Mouse (Mus musculus): Measurements from ENCODE around the gene Kif5a. TPM values are rescaled to one million over a fixed set of nuclear protein-coding genes. Genes with fewer than 3 reads are reported as not detected.
"Not testable (repeated sequence)": the region's sequence is repeated elsewhere in the genome, so short reads cannot be mapped to it uniquely, and the experiment has no call there.

The Kif5a gene
- polyA plus RNA-seq (2016; fragmentation: Nextera tagmentation; extraction: Ambion mirVana): 24.4 and 39.4 TPM in 2 replicates

DNA sequence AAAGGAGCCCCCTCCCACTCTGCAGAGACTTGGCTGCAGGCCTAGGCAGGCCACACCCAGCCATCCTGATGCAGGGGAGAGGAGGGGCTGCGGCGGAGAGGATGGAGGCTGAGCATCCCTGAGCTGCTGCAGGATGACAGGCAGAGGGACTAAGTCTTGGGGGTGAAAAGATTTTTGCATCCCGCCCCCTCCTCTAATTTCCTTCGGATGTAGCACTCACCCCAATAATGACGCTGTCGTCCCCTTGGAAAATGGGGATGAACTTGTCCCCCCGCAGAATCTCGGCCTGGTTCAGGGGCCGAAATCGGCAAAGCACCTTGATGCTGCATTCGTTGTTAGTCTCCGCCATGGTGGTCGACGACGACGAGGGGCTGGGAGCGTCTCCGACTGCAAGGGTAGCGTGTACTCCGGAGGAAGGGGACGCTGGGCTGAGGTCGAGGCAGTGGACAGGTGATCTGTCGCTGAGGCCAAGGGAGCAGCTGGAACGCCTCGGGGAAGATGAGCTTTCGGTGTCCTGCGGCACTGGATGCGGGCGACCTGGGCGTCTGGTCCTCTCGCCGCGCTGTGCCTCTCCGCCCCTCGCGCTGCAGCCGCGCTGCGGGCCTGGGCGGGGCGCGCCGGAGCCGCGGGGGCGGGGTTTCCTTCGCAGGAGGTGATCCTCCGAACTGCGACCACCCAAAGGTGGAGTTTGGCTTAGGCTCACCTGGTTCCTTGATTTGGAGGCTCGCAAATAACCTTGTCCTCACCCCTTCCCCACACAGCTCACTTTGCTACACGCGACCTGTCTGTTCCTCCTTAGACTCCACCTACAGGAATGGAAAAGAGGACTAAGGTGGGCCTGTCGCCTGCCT is at the start of gene Kif5a:
TSS of gene Kif5a (minus strand) at position 801 of the 851 bp plus-strand sequence.
- Histone ChIP-seq H3K36me3 (no peaks in the 10 kb centered on the region), H3K4me3 (peak within 1 kb of the TSS; percentile 63), H3K27ac (peak within 1 kb of the TSS; percentile 85), H3K4me1 (replicated peaks) (peaks cover 68% of the 10 kb centered on the region), H3K9me3 (no peaks in the 10 kb centered on the region), H3K27me3 (ENCODE audit: insufficient read depth, poor library complexity, severe bottlenecking) (peaks cover 42% of the 10 kb centered on the region)
- under 1% methylated on average over 53 of the region's 53 CpGs for WGBS
- peak; percentile 62 for DNase-seq (ENCODE audit: low spot score)

GRCm38 (mm10) chr10:127312858-127313257 is 49.7 kb upstream of the Kif5a start:
- no peaks in the 10 kb centered on the region for H3K27me3 ChIP-seq (ENCODE audit: insufficient read depth, poor library complexity, severe bottlenecking)
- H3K4me1 ChIP-seq (replicated peaks): peaks cover 13% of the 10 kb centered on the region
- H3K9me3 ChIP-seq: no peaks in the 10 kb centered on the region
- 77% methylated on average over 4 of the region's 4 CpGs for WGBS
- no peak for DNase-seq (ENCODE audit: low spot score)
- H3K27ac ChIP-seq: no peak overlapping the region
- peaks cover 23% of the 10 kb centered on the region for H3K36me3 ChIP-seq
- H3K4me3 ChIP-seq: 0 out of 2 replicates have a peak overlapping the region, but pooled peaks have one; percentile 88

DNA sequence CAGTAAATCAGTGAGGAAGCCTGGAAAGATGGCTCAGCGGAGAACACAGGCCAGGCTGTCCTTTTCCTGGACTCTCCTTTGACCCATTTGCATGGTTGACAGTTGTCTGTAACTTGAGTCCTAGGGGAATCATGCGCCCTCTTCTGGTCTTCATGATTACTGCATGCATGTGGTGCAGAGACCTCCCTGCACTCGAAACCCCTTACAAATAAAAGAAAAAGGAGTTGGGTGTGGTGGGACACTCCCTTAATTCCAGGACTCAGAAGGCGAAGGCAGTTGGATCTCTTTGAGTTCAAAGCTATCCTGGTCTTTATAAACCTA is 49.2 kb upstream of the Kif5a start:
- Histone ChIP-seq H3K36me3 (peaks cover 28% of the 10 kb centered on the region), H3K27ac (peak overlapping the region; percentile 95), H3K4me1 (replicated peaks) (peaks cover 13% of the 10 kb centered on the region), H3K4me3 (peak overlapping the region; percentile 88), H3K9me3 (no peaks in the 10 kb centered on the region), H3K27me3 (ENCODE audit: insufficient read depth, poor library complexity, severe bottlenecking) (no peaks in the 10 kb centered on the region)
- DNase-seq (ENCODE audit: low spot score): peak; percentile 89
- 3% methylated on average over 4 of the region's 4 CpGs for WGBS

GRCm38 (mm10) chr10:127311476-127312355 is 48.6 kb upstream of the Kif5a start, which contains the start of gene Mars:
TSS of gene Mars (minus strand) at chr10:127311786.
- WGBS: under 1% methylated on average over 65 of the region's 65 CpGs

DNA sequence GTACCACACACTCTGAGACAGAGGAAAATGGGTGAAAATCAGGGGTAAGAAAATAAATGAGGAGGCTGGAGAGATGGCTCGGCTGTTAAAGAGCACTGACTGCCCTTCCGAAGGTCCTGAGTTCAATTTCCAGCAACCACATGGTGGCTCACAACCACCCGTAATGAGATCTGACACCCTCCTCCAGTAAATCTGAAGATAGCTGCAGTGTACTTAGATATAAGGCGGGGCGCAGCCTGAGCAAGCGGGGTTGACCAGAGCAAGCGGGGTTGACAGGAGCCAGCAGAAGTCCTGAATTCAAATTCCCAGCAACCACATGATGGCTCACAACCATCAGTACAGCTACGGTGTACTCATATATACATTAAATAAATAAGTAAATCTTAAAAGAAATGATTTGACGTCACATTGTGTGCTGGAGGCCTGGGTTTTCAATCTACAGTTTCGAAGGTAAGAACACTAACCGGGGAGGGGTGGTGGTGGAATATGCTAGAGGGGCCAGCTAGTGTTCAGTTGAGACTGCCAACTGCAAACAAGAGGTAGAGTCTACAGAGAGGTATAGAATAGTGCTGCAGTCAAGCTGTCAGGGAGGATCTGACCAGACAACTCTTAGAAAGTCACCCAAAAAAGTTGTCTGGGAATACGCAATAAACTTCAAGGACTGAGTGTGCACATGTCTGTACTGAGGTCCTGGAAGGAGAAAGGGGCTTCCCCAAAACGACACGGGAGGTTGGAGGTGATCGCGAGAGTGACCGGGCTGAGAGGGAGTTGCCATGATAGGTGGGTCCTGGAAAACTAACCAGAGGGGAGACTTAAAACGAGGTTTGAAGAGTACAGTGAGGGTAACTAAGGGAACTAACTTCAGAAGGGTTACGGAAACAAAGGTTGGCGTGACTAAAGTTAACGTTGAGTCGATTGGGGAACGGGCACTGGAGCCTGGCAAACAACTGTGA is 47.7 kb upstream of the Kif5a start:
- Histone ChIP-seq H3K27me3 (ENCODE audit: insufficient read depth, poor library complexity, severe bottlenecking) (no peaks in the 10 kb centered on the region), H3K4me1 (replicated peaks) (peaks cover 13% of the 10 kb centered on the region), H3K27ac (peak overlapping the region; percentile 95), H3K9me3 (no peaks in the 10 kb centered on the region), H3K36me3 (peaks cover 43% of the 10 kb centered on the region), H3K4me3 (peak overlapping the region; percentile 88)
- no peak for DNase-seq (ENCODE audit: low spot score)
- WGBS: 38% methylated on average over 23 of the region's 23 CpGs

More at GRCm38 (mm10) chr10:127311476-127312355, 48.6 kb upstream of the Kif5a start, which contains the start of gene Mars:
- Histone ChIP-seq H3K4me3 (peak within 1 kb of the TSS; percentile 88), H3K36me3 (peaks cover 34% of the 10 kb centered on the region), H3K27me3 (ENCODE audit: insufficient read depth, poor library complexity, severe bottlenecking) (no peaks in the 10 kb centered on the region), H3K27ac (peak within 1 kb of the TSS; percentile 95), H3K9me3 (no peaks in the 10 kb centered on the region), H3K4me1 (replicated peaks) (peaks cover 13% of the 10 kb centered on the region)
- DNase-seq (ENCODE audit: low spot score): peak; percentile 94

DNA sequence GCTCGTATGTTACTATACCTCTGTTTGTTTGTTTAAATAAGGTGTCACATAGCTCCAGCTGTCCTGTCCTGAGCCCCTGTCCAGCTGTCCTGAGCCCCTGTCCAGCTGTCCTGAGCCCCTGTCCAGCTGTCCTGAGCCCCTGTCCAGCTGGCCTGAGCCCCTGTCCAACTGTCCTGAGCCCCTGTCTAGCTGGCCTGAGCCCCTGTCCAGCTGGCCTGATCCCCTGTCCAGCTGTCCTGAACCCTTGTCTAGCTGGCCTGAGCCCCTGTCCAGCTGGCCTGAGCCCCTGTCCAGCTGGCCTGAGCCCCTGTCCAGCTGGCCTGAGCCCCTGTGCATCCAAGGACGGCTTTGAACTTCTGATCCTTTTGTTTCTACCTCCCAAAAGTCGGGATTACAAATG is 46.0 kb upstream of the Kif5a start:
- H3K27me3 ChIP-seq (ENCODE audit: insufficient read depth, poor library complexity, severe bottlenecking); DNase-seq (ENCODE audit: low spot score); H3K9me3 ChIP-seq; H3K27ac ChIP-seq; H3K4me3 ChIP-seq: not testable (repeated sequence)
- peaks cover 59% of the 10 kb centered on the region for H3K36me3 ChIP-seq
- 92% methylated on average over 3 of the region's 3 CpGs for WGBS
- H3K4me1 ChIP-seq (replicated peaks): peaks cover 13% of the 10 kb centered on the region

- Histone ChIP-seq H3K9me3 (no peaks in the 10 kb centered on the region), H3K4me1 (replicated peaks) (no peaks in the 10 kb centered on the region), H3K4me3 (no peak overlapping the region), H3K27me3 (ENCODE audit: insufficient read depth, poor library complexity, severe bottlenecking) (no peaks in the 10 kb centered on the region), H3K36me3 (peaks cover 100% of the 10 kb centered on the region), H3K27ac (no peak overlapping the region)
- 94% methylated on average over 11 of the region's 11 CpGs for WGBS
- DNase-seq (ENCODE audit: low spot score): no peak
Measured at GRCm38 (mm10) chr10:127303136-127303535, 40.0 kb upstream of the Kif5a start.

DNA sequence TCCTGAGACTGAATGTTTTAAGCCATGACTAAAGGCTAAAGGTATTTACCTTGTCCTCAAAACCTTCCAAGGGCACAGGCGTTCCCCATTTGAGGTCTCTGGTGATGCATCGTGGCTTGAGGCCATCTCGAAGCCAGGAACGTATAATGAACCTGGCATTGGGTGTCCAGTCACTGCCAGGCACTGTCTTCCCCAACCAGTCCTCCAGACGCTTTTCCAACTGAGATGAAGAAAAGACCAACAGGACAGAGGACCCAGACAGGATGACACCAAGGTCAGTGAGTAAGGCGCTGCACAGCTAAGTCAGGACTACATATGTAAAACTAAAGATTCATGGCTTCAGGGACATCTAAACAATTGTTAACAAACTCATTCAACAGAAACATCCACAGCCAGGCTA is 37.2 kb upstream of the Kif5a start:
- Histone ChIP-seq H3K9me3 (no peaks in the 10 kb centered on the region), H3K36me3 (peaks cover 100% of the 10 kb centered on the region), H3K4me3 (no peak overlapping the region), H3K27ac (no peak overlapping the region), H3K4me1 (replicated peaks) (no peaks in the 10 kb centered on the region), H3K27me3 (ENCODE audit: insufficient read depth, poor library complexity, severe bottlenecking) (no peaks in the 10 kb centered on the region)
- 94% methylated on average over 6 of the region's 6 CpGs for WGBS
- no peak for DNase-seq (ENCODE audit: low spot score)

- Histone ChIP-seq H3K36me3 (peaks cover 98% of the 10 kb centered on the region), H3K4me3 (no peak overlapping the region), H3K27ac (no peak overlapping the region), H3K9me3 (no peaks in the 10 kb centered on the region), H3K27me3 (ENCODE audit: insufficient read depth, poor library complexity, severe bottlenecking) (no peaks in the 10 kb centered on the region), H3K4me1 (replicated peaks) (peaks cover 14% of the 10 kb centered on the region)
- 91% methylated on average over 16 of the region's 16 CpGs for WGBS
- DNase-seq (ENCODE audit: low spot score): no peak
Measured at GRCm38 (mm10) chr10:127297015-127297871, 34.1 kb upstream of the Kif5a start.

- Histone ChIP-seq H3K27ac (no peak overlapping the region), H3K9me3 (no peaks in the 10 kb centered on the region), H3K36me3 (peaks cover 91% of the 10 kb centered on the region), H3K4me3 (no peak overlapping the region), H3K27me3 (ENCODE audit: insufficient read depth, poor library complexity, severe bottlenecking) (no peaks in the 10 kb centered on the region), H3K4me1 (replicated peaks) (peaks cover 25% of the 10 kb centered on the region)
- WGBS: 95% methylated on average over 24 of the region's 24 CpGs
- DNase-seq (ENCODE audit: low spot score): no peak
Measured at GRCm38 (mm10) chr10:127295986-127296794, 33.0 kb upstream of the Kif5a start.

Measured in hindbrain, embryonic 10.5 days (tissue).